9 mouse cellular contexts compared by ENCODE assay signal in the genomic region with DNA sequence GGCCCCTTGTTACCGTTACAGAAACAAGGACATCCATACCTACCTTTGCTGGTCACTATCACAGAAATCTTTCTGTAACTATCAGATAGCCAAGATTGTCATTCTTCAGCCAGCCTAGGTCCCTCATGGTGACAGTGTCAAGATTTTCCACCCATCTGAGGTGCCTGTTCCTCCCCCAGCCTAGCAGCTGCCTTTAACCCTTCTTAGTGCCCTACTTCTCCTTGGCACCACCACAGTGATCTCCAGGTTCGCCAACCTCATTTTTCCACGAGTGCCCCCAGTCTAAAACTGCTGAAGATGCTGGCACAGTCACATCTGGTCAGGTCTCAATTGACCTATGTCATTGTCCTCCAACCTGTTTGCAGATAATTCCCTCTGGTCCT. TPM values are rescaled to one million over a fixed set of nuclear protein-coding genes. Genes with fewer than 3 reads are reported as not detected.
DNase-seq lines count a peak whose midpoint lies in the region; ATAC-seq and TF ChIP-seq lines count a peak whose summit lies in the region.
"Had no signal": no experiment of that assay in that cellular context is flagged by ENCODE, and none has a peak within 500 bp of the region (broad histone marks: within the 10 kb centered on the region; RNA-seq: fewer than 3 reads in every experiment).

No protein-coding gene starts in this region.

- no peak for TF ChIP-seq CTCF in layer of hippocampus, adult 2 months (conservative IDR thresholded peaks at IDR 0.05)

- no peak for ATAC-seq in embryonic facial prominence, embryonic 12.5 days (ENCODE audit: insufficient number of reproducible peaks, insufficient read depth, low FRiP score, low TSS enrichment)

- peak overlapping the region; percentile 99 for H3K4me2 ChIP-seq in embryonic facial prominence, embryonic 12.5 days (replicated peaks)

- peak overlapping the region; percentile 97 for H3K27ac ChIP-seq in layer of hippocampus, adult 2 months
- no peak overlapping the region for H3K27ac ChIP-seq in embryonic facial prominence, embryonic 12.5 days

- H3K9me3 ChIP-seq in embryonic facial prominence, embryonic 12.5 days, result no peaks in the 10 kb centered on the region

- H3K4me1 ChIP-seq in embryonic facial prominence, embryonic 12.5 days, result peaks cover 8% of the 10 kb centered on the region; the same call in 1 of the 2 replicates

- H3K27me3 ChIP-seq in embryonic facial prominence, embryonic 12.5 days, result peaks cover 52% of the 10 kb centered on the region

- no peak for DNase-seq in layer of hippocampus, adult 2 months (ENCODE audit: low spot score in 2 of 2)
- DNase-seq in layer of hippocampus, postnatal 10 days (ENCODE audit: low spot score in 2 of 2), result no peak
- peak; percentile 61 for DNase-seq in induced T-regulatory cell, adult 2 months (ENCODE audit: low read depth)
- DNase-seq in naive thymus-derived CD4-positive, alpha-beta T cell, adult 2 months (ENCODE audit: low read depth), result peak; percentile 59
- no peak for DNase-seq in urinary bladder, postnatal 25 days (ENCODE audit: low spot score)
- DNase-seq in spleen, adult 18-20 months, result no peak
- no peak for DNase-seq in layer of hippocampus, postnatal 14 days (ENCODE audit: low spot score in 2 of 2)

- H3K4me3 ChIP-seq in layer of hippocampus, adult 2 months, result peak overlapping the region; percentile 57
- H3K4me3 ChIP-seq in embryonic facial prominence, embryonic 12.5 days, result peak overlapping the region; percentile 58

- H3K9ac ChIP-seq in embryonic facial prominence, embryonic 12.5 days, result no peak overlapping the region

- H3K36me3 ChIP-seq in embryonic facial prominence, embryonic 12.5 days, result no peaks in the 10 kb centered on the region

- WGBS in embryonic facial prominence, embryonic 12.5 days, result 54% methylated on average over 3 of the region's 3 CpGs

RNA-seq across cellular contexts. Expression of gene Fmnl1, which starts 0.8 kb away (rescaled TPM):
- total RNA-seq in layer of hippocampus, adult 2 months (2021), result 100 to 1,000 TPM; 142 to 156 TPM
- 10 to 100 TPM; 83.4 to 87.0 TPM for total RNA-seq in layer of hippocampus, postnatal 10 days (2021)
- 0.97 and 1.8 TPM in 2 replicates for polyA plus RNA-seq in embryonic facial prominence, embryonic 12.5 days (2016; fragmentation: Nextera tagmentation; extraction: Ambion mirVana)
- 100 to 1,000 TPM; 120 to 128 TPM for total RNA-seq in layer of hippocampus, postnatal 14 days (2021)

RNA-seq across cellular contexts. Expression of gene Hexim2, which starts 37.9 kb away (rescaled TPM):
- total RNA-seq in layer of hippocampus, adult 2 months (2021), result 10 to 100 TPM in 1 of 2 experiments, 1 to 10 TPM in 1; 9.7 to 16.0 TPM
- 10 to 100 TPM; 14.4 to 16.9 TPM for total RNA-seq in layer of hippocampus, postnatal 10 days (2021)
- polyA plus RNA-seq in embryonic facial prominence, embryonic 12.5 days (2016; fragmentation: Nextera tagmentation; extraction: Ambion mirVana), result 13.5 and 13.8 TPM in 2 replicates
- total RNA-seq in layer of hippocampus, postnatal 14 days (2021), result 10 to 100 TPM; 11.2 to 16.1 TPM

RNA-seq across cellular contexts. Expression of gene 1700023F06Rik, which starts 38.3 kb away (rescaled TPM):
- 1 to 10 TPM; 1.5 to 2.0 TPM for total RNA-seq in layer of hippocampus, adult 2 months (2021)
- total RNA-seq in layer of hippocampus, postnatal 10 days (2021), result 1 to 10 TPM; 1.8 TPM
- 0.95 and 1.1 TPM in 2 replicates for polyA plus RNA-seq in embryonic facial prominence, embryonic 12.5 days (2016; fragmentation: Nextera tagmentation; extraction: Ambion mirVana)
- total RNA-seq in layer of hippocampus, postnatal 14 days (2021), result 1 to 10 TPM; 1.4 TPM
- total RNA-seq: granulocyte monocyte progenitor cell, adult 5-6 weeks had no signal

RNA-seq across cellular contexts. Expression of gene Spata32, which starts 48.1 kb away (rescaled TPM):
- total RNA-seq in layer of hippocampus, adult 2 months (2021), result 1 to 10 TPM; 1.2 to 1.3 TPM
- 1 to 10 TPM; 1.3 to 1.4 TPM for total RNA-seq in layer of hippocampus, postnatal 10 days (2021)
- polyA plus RNA-seq in embryonic facial prominence, embryonic 12.5 days (2016; fragmentation: Nextera tagmentation; extraction: Ambion mirVana), result not detected in 2 replicates
- total RNA-seq in layer of hippocampus, postnatal 14 days (2021), result 1 to 10 TPM in 1 of 2 experiments, under 1 TPM in 1; 0.69 to 1.4 TPM

RNA-seq across cellular contexts. Expression of gene Hexim1, which starts 54.1 kb away (rescaled TPM):
- 10 to 100 TPM; 48.5 to 50.8 TPM for total RNA-seq in layer of hippocampus, adult 2 months (2021)
- 10 to 100 TPM; 38.0 to 38.7 TPM for total RNA-seq in layer of hippocampus, postnatal 10 days (2021)
- polyA plus RNA-seq in embryonic facial prominence, embryonic 12.5 days (2016; fragmentation: Nextera tagmentation; extraction: Ambion mirVana), result 4.0 and 4.2 TPM in 2 replicates
- 10 to 100 TPM; 50.8 to 53.8 TPM for total RNA-seq in layer of hippocampus, postnatal 14 days (2021)

Comparison
In these comparisons a context has a peak if more than half of its experiments do, and no peak if none do; other contexts are left out.
1. DNase-seq: peak in induced T-regulatory cell, adult 2 months (single experiment) and naive thymus-derived CD4-positive, alpha-beta T cell, adult 2 months (single experiment); none in layer of hippocampus, adult 2 months (0 of 2), layer of hippocampus, postnatal 10 days (0 of 2), urinary bladder, postnatal 25 days (single experiment), spleen, adult 18-20 months (0 of 2) and layer of hippocampus, postnatal 14 days (0 of 2).